Mouse (Mus musculus) limb, embryonic 14.5 days (tissue): ENCODE measurements around the gene Pdlim5. TPM values are rescaled to one million over a fixed set of nuclear protein-coding genes. Genes with fewer than 3 reads are reported as not detected.

Source experiments
- ATAC-seq: fragments of 200-750 bp; cut with Nextera tagmentation; 2 replicates; pipeline ENCODE4 v1.8.0; 2017; ENCODE audit warnings: low read depth, moderate number of reproducible peaks, moderate TSS enrichment; ENCODE audit not compliant: low FRiP score
- DNase-seq: peaks from one replicate; pipeline ENCODE4 v3.0.0-alpha.2; 2015; ENCODE audit warnings: low spot score
- H3K27ac ChIP-seq: fragments of 300-500 bp; sonication (generic); replicated peaks from 2 replicates; pipeline ENCODE4 v1.5.1; 2014; ENCODE audit warnings: low read depth, mild to moderate bottlenecking, low read length, moderate library complexity, mixed read lengths
- H3K27me3 ChIP-seq: fragments of 300-500 bp; sonication (generic); 2 replicates; pipeline ENCODE4 v1.6.1; 2014; ENCODE audit warnings: low read length, mixed read lengths; ENCODE audit not compliant: control insufficient read depth, insufficient read depth
- H3K36me3 ChIP-seq: fragments of 300-500 bp; sonication (generic); 2 replicates; pipeline ENCODE4 v1.6.1; 2014; ENCODE audit warnings: mild to moderate bottlenecking, low read length, moderate library complexity, mixed read lengths; ENCODE audit not compliant: control insufficient read depth, insufficient read depth
- H3K4me1 ChIP-seq: fragments of 300-500 bp; sonication (generic); 2 replicates; pipeline ENCODE4 v1.6.1; 2014; ENCODE audit warnings: antibody characterized with exemption, low read length, mixed read lengths; ENCODE audit not compliant: control insufficient read depth, insufficient read depth
- H3K4me2 ChIP-seq: fragments of 300-500 bp; sonication (generic); replicated peaks from 2 replicates; pipeline ENCODE4 v1.6.1; 2014; ENCODE audit warnings: low read depth, mild to moderate bottlenecking, low read length, moderate library complexity; ENCODE audit not compliant: severe bottlenecking
- H3K4me3 ChIP-seq: fragments of 300-500 bp; sonication (generic); replicated peaks from 2 replicates; pipeline ENCODE4 v1.5.1; 2014; ENCODE audit warnings: low read length
- H3K9ac ChIP-seq: fragments of 300-500 bp; sonication (generic); 2 replicates; pipeline ENCODE4 v1.6.1; 2014; ENCODE audit warnings: mild to moderate bottlenecking, low read depth, low read length, moderate library complexity; ENCODE audit not compliant: severe bottlenecking
- H3K9me3 ChIP-seq: fragments of 300-500 bp; sonication (generic); 2 replicates; pipeline ENCODE4 v1.6.1; 2016; ENCODE audit warnings: low read length; ENCODE audit not compliant: control insufficient read depth
- POLR2A ChIP-seq: fragments of 200-500 bp; IDR thresholded peaks from 2 replicates; pipeline ENCODE4 v1.8.0; 2012; ENCODE audit warnings: inconsistent platforms, mild to moderate bottlenecking, moderate library complexity, borderline replicate concordance; ENCODE audit not compliant: insufficient read depth, insufficient read length; ENCODE audit errors: extremely low read depth
- WGBS: fragments of 180-500 bp; shearing (Covaris S2); extraction: QIAGEN DNeasy Blood & Tissue Kit; methylation state at CpG from one replicate; pipeline ENCODE4 v1.1.7; 2014; 5-methylcytosine and 5-hydroxymethylcytosine counted together
- polyA plus RNA-seq, 2 experiments: library from polyadenylated mRNA; depleted of rRNA in 1 of 2; stranded (reverse) in 1 of 2; unstranded in 1 of 2; fragments of >200 nt; fragmentation: Nextera tagmentation in 1 of 2; extraction: Ambion mirVana in 1 of 2; gene quantifications; 2 replicates each; pipeline versions ENCODE4 v1.2.1 to v1.2.3; 2012 to 2014

Pdlim5 gene
- polyA plus RNA-seq, 2 experiments: 37.9 TPM

DNA sequence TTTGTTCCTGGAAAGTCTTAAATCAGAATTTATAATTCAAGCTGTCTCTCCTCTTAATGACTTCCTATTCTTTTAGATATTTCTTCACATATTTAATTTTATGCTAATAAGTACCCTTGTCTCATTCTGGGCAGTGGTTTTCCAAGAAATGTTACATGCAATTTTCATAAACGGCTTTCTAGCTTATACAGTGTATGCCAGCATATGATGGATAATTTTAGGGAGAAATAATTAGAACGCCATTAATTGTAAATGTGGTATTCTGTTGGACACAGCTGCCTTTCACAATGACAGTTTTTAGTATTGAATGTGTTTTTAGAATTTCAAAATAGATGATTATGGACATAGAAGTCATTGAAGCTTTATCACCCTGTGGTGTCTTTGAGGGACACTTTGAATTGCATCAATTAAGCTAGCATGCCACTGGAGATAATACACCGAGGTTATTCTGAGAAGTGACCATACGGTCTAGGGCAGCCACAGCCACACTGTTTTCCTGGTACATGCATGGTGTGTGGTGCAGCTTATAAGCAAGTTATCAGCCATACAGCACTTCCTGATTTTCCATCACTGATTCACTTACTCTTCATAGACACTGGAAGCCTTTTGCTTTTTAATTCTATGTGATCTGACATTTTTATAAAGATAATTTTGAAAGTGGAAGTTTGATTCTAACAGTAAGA lies 63.5 kb downstream of the Pdlim5 start:
- no peak for TF ChIP-seq POLR2A
- H3K4me1 ChIP-seq: no peaks in the 10 kb centered on the region
- H3K4me2 ChIP-seq: no peak overlapping the region
- H3K9ac ChIP-seq: no peak overlapping the region
- ATAC-seq (no peak), DNase-seq (no peak)
- no peaks in the 10 kb centered on the region for H3K9me3 ChIP-seq
- 74% methylated on average over 4 of the region's 4 CpGs for WGBS
- H3K4me3 ChIP-seq: no peak overlapping the region
- no peaks in the 10 kb centered on the region for H3K27me3 ChIP-seq
- no peaks in the 10 kb centered on the region for H3K36me3 ChIP-seq
- no peak overlapping the region for H3K27ac ChIP-seq

DNA sequence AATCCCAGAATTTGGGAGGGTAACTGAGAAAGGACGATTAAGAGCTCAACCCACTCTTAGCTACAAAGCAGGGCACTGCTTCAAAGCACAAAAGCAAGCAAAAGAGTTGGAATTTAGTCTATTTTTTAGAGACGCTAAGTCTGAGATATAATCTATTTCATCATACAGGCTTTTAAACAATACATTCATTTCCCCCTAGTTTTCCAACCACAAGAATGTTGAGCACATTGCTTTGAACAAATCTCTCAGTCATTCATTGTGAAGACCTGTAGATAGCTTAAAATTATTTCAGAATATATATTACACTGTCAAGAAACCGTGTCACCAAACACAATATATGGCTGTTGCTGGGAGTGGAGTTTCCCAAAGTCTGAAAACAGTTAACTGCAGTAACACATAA lies 65.1 kb downstream of the Pdlim5 start:
- DNase-seq: no peak
- H3K4me2 ChIP-seq: no peak overlapping the region
- 66% methylated on average over 3 of the region's 3 CpGs for WGBS
- no peaks in the 10 kb centered on the region for H3K27me3 ChIP-seq
- H3K4me1 ChIP-seq: no peaks in the 10 kb centered on the region
- H3K4me3 ChIP-seq: no peak overlapping the region
- H3K27ac ChIP-seq: no peak overlapping the region
- H3K36me3 ChIP-seq: no peaks in the 10 kb centered on the region
- H3K9me3 ChIP-seq: no peaks in the 10 kb centered on the region
- ATAC-seq: no peak
- no peak overlapping the region for H3K9ac ChIP-seq
- TF ChIP-seq POLR2A: no peak

- H3K27me3 ChIP-seq: no peaks in the 10 kb centered on the region
- ATAC-seq: no peak
- H3K9ac ChIP-seq: no peak overlapping the region
- no peaks in the 10 kb centered on the region for H3K36me3 ChIP-seq
- H3K4me2 ChIP-seq: no peak overlapping the region
- H3K27ac ChIP-seq: no peak overlapping the region
- 77% methylated on average over 6 of the region's 6 CpGs for WGBS
- no peaks in the 10 kb centered on the region for H3K9me3 ChIP-seq
- DNase-seq: no peak
- H3K4me1 ChIP-seq: 0 out of 2 replicates have a peak, but pooled peaks cover 3% of the 10 kb centered on the region
- TF ChIP-seq POLR2A: no peak
- no peak overlapping the region for H3K4me3 ChIP-seq
These were observed 71.9 kb downstream of the Pdlim5 start for GRCm38 (mm10) chr3:142323592-142323991.

DNA sequence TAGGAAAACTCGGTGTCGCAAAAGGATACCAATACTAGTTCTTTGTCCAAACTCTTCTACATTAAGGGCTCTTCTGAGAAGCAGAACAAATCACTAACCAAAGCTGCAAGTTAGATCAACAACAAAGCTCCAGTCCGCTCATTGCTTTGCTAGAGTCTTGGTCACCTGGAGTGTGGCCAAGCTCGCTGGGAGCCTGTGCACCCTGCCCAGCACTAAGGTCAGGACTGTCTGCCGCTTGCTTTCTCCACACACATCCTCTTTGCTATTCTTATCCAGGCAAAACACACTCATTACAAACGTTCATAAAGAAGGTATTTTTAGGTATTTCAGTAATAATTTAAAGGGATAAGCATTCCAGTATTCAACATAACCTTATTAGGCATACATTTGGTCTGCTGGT lies 73.6 kb downstream of the Pdlim5 start:
- Histone ChIP-seq H3K9ac (no peak overlapping the region), H3K9me3 (no peaks in the 10 kb centered on the region), H3K27ac (no peak overlapping the region), H3K4me3 (no peak overlapping the region), H3K4me1 (0 out of 2 replicates have a peak, but pooled peaks cover 3% of the 10 kb centered on the region), H3K36me3 (no peaks in the 10 kb centered on the region), H3K4me2 (no peak overlapping the region), H3K27me3 (no peaks in the 10 kb centered on the region)
- TF ChIP-seq POLR2A: no peak
- ATAC-seq (no peak), DNase-seq (no peak)
- WGBS: 72% methylated on average over 6 of the region's 6 CpGs

GRCm38 (mm10) chr3:142318147-142318546 lies 77.3 kb downstream of the Pdlim5 start:
- TF ChIP-seq POLR2A: no peak
- 42% methylated on average over 2 of the region's 2 CpGs for WGBS
- ATAC-seq (peak; percentile 60; the same call in 1 of the 2 replicates), DNase-seq (peak; percentile 50)
- Histone ChIP-seq H3K9me3 (no peaks in the 10 kb centered on the region), H3K27ac (no peak overlapping the region), H3K36me3 (no peaks in the 10 kb centered on the region), H3K4me1 (0 out of 2 replicates have a peak, but pooled peaks cover 3% of the 10 kb centered on the region), H3K4me3 (no peak overlapping the region), H3K9ac (no peak overlapping the region), H3K27me3 (no peaks in the 10 kb centered on the region), H3K4me2 (no peak overlapping the region)
